Mouse (Mus musculus) limb, embryonic 15.5 days (tissue): ENCODE data around the gene Gm813. TPM values are rescaled to one million over a fixed set of nuclear protein-coding genes. Genes with fewer than 3 reads are reported as not detected.
"Not testable (repeated sequence)": the region's sequence is repeated elsewhere in the genome, so short reads cannot be mapped to it uniquely, and the experiment has no call there.

Experiments
- ATAC-seq: fragments of 200-750 bp; cut with Nextera tagmentation; 2 replicates; pipeline ENCODE4 v1.8.0; 2017; ENCODE audit warnings: low read depth, moderate TSS enrichment; ENCODE audit not compliant: insufficient number of reproducible peaks, low FRiP score, low TSS enrichment
- H3K27ac ChIP-seq: fragments of 300-500 bp; sonication (generic); 2 replicates; pipeline ENCODE4 v1.5.1; 2015; ENCODE audit warnings: moderate library complexity, mild to moderate bottlenecking, inconsistent platforms
- H3K27me3 ChIP-seq: fragments of 300-500 bp; sonication (generic); 2 replicates; pipeline ENCODE4 v1.6.1; 2015; ENCODE audit warnings: inconsistent platforms
- H3K36me3 ChIP-seq: fragments of 300-500 bp; sonication (generic); 2 replicates; pipeline ENCODE4 v1.6.1; 2015; ENCODE audit warnings: inconsistent platforms
- H3K4me1 ChIP-seq: fragments of 300-500 bp; sonication (generic); 2 replicates; pipeline ENCODE4 v1.6.1; 2015; ENCODE audit warnings: inconsistent platforms
- H3K4me2 ChIP-seq: fragments of 300-500 bp; sonication (generic); 2 replicates; pipeline ENCODE4 v1.6.1; 2015; ENCODE audit warnings: mild to moderate bottlenecking, inconsistent platforms
- H3K4me3 ChIP-seq: fragments of 300-500 bp; sonication (generic); 2 replicates; pipeline ENCODE4 v1.5.1; 2015; ENCODE audit warnings: mild to moderate bottlenecking, inconsistent platforms
- H3K9ac ChIP-seq: fragments of 300-500 bp; sonication (generic); 2 replicates; pipeline ENCODE4 v1.6.1; 2015; ENCODE audit warnings: inconsistent platforms
- H3K9me3 ChIP-seq: fragments of 300-500 bp; sonication (generic); 2 replicates; pipeline ENCODE4 v1.6.1; 2016; ENCODE audit warnings: inconsistent platforms
- WGBS: fragments of 180-500 bp; shearing (Covaris S2); methylation state at CpG from one replicate; pipeline ENCODE4 v1.1.7; 2015; 5-methylcytosine and 5-hydroxymethylcytosine counted together
- polyA plus RNA-seq: library from polyadenylated mRNA; unstranded; fragments of >200 nt; fragmentation: Nextera tagmentation; extraction: Ambion mirVana; gene quantifications from 2 replicates; pipeline ENCODE4 v1.2.1, GENCODE M21; 2015

Gene Gm813
- not detected in 2 replicates for polyA plus RNA-seq

DNA sequence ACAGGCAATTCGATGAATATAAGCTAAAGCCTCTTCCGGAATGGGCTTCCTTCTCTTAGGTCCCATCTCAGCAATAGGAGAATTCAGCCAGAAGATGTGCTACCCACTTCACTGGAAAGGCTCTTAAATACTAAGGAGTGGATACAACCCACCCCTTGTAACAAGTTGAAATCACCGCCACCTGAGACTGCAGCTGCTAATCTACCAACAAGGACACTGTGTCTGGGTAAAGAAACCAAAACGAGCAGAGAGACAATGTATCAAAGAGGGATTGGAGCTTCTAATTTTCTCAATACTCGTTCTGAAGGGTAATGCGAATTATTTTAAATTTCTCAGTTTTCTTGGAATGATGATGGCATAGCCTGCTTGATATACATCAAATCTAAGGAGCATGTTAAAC is at the start of gene Gm813:
Gene Gm813 (minus strand): TSS at position 101 of the 400 bp plus-strand sequence.
- Histone ChIP-seq H3K4me3 (no peak within 1 kb of the TSS), H3K4me2 (no peak within 1 kb of the TSS), H3K27me3 (no peaks in the 10 kb centered on the region), H3K27ac (no peak within 1 kb of the TSS), H3K36me3 (no peaks in the 10 kb centered on the region), H3K4me1 (no peaks in the 10 kb centered on the region), H3K9ac (no peak within 1 kb of the TSS), H3K9me3 (no peaks in the 10 kb centered on the region)
- ATAC-seq = no peak
- 85% methylated on average over 6 of the region's 6 CpGs for WGBS

DNA sequence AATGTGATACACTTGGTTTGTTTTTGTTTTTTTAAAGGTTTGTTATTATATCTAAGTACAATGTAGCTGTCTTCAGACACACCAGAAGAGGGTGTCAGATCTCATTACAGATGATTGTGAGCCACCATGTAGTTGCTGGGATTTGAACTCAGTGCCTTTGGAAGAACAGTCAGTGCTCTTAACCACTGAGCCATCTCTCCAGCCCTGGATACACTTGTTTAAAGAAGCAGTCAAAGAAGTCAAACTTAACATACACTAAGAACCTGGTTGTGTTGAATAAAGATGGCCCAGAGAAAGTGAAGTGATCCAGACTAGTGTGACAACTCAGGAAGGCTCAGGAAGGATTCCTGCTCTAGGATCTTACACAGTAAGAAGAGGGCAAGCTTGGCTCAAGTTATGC is 48.4 kb upstream of the Gm813 start:
- not testable (repeated sequence) for H3K27me3 ChIP-seq, ATAC-seq, H3K36me3 ChIP-seq, H3K9ac ChIP-seq, H3K4me3 ChIP-seq, H3K4me1 ChIP-seq, H3K9me3 ChIP-seq, H3K4me2 ChIP-seq, H3K27ac ChIP-seq

DNA sequence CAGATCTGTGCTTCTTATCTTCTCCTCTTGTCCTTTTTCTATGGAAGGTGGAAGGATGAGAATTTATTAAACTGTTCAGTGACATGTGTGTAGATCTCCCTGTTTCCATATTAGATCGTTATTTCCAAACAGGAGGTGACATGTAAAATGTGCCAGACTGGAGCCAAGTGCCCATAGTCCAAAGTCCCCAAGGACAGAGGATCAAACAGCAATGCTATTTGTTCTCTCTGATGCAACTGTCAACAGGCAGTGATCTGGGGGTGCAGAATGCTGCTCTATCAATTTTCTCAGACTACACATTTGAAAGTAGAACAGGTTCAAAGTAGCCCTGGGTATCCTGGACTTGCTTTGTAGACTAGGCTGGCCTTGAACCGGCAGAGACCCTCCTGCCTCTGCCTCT is 47.0 kb upstream of the Gm813 start:
- no peaks in the 10 kb centered on the region for H3K36me3 ChIP-seq
- H3K4me1 ChIP-seq = no peaks in the 10 kb centered on the region
- no peak overlapping the region for H3K27ac ChIP-seq
- no peak overlapping the region for H3K9ac ChIP-seq
- 84% methylated on average over 2 of the region's 2 CpGs for WGBS
- H3K9me3 ChIP-seq = no peaks in the 10 kb centered on the region
- no peak overlapping the region for H3K4me3 ChIP-seq
- no peaks in the 10 kb centered on the region for H3K27me3 ChIP-seq
- no peak for ATAC-seq
- no peak overlapping the region for H3K4me2 ChIP-seq

DNA sequence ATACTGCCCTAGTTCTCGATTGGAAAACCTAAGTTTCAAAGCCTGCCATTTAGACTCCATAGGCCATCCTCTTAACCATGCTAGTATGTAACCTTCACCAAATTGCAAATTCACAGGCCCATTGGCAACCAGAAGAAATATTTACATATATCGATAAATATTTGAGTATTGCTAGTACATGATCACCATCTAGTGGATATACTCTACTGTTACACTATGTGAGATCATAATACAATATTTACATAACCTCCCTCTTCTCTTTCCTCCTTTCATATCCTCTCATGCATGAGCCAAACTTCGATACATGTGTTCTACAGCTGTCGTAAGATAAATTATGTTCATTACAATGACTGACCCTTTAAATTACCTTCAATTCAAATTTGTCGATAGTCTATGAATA is 46.2 kb upstream of the Gm813 start:
- 61% methylated on average over 5 of the region's 5 CpGs for WGBS

DNA sequence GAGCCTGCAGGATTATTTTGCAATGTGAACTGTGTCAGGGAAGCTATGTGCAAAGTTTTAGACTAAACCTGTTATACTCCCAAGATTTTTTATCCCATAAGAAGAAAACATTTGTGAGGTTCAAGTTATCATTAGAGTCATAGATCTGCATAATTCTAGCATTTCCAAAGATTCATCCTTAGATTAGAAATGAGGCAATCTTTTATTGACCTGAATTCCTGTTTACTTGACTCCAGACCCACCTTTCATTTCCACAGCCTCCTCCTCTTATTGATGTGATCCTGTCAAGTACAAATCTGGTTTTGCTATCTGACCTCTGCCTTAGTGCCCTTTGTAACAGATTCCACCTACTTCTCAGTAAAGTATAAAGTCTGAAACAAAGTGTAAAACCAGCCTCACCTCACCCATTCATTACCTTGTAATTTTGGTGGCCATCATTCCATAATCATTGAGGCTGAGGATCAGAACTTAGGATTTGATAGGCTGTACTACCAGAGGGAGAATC is 45.6 kb upstream of the Gm813 start:
- Histone ChIP-seq H3K36me3 (no peaks in the 10 kb centered on the region), H3K4me1 (no peaks in the 10 kb centered on the region), H3K27me3 (no peaks in the 10 kb centered on the region), H3K9ac (no peak overlapping the region), H3K27ac (no peak overlapping the region), H3K9me3 (no peaks in the 10 kb centered on the region), H3K4me2 (no peak overlapping the region), H3K4me3 (no peak overlapping the region)
- ATAC-seq = no peak

More for the DNA sequence above, 46.2 kb upstream of the Gm813 start:
- Histone ChIP-seq H3K9ac (no peak overlapping the region), H3K36me3 (no peaks in the 10 kb centered on the region), H3K9me3 (no peaks in the 10 kb centered on the region), H3K4me2 (no peak overlapping the region), H3K27ac (no peak overlapping the region), H3K4me1 (no peaks in the 10 kb centered on the region), H3K27me3 (no peaks in the 10 kb centered on the region), H3K4me3 (no peak overlapping the region)
- no peak for ATAC-seq

DNA sequence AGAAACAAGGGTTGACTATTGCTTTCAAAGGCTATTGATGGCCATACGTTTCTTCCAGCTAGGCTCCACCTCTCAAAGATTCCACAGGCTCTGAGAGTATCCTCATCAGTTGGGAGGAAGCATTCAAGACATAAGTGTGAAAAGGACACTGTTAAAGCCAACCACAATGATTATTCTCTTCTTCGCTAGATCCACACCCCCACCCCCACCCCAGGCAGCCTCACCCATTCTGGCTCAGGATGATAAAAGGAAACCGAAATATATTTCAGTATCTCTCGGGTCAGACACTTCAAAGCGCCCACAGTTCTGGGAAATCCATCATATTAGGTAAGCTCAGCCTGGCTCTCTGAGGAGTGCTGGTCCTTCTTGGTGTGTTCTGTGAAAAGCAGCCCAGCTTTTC is 45.0 kb upstream of the Gm813 start:
- H3K9me3 ChIP-seq = no peaks in the 10 kb centered on the region
- no peak overlapping the region for H3K27ac ChIP-seq
- no peak overlapping the region for H3K4me3 ChIP-seq
- H3K4me1 ChIP-seq = no peaks in the 10 kb centered on the region
- H3K36me3 ChIP-seq = no peaks in the 10 kb centered on the region
- WGBS = 73% methylated on average over 5 of the region's 5 CpGs
- H3K27me3 ChIP-seq = no peaks in the 10 kb centered on the region
- no peak overlapping the region for H3K4me2 ChIP-seq
- ATAC-seq = no peak
- H3K9ac ChIP-seq = no peak overlapping the region

DNA sequence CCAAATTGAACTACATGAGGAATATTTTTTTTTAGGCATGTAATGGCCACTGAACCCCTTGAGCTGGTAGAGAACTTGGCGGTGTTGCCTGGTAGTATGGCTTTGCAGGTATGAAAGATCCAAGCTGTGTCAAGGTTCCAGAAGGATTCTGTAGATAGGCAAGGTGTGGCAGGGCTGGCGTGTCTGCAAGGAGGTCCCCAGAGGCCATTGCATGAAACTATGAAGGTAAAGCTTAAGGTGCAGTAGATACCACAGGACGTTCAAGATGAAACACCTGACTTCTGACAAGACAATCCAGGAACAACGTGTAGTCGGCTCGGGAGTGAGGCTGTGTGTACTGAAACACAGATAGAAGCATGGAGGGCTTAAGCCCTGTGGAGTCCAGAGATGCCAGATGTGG is 41.9 kb upstream of the Gm813 start:
- Histone ChIP-seq H3K4me1 (no peaks in the 10 kb centered on the region), H3K9me3 (no peaks in the 10 kb centered on the region), H3K4me2 (no peak overlapping the region), H3K4me3 (no peak overlapping the region), H3K9ac (no peak overlapping the region), H3K36me3 (no peaks in the 10 kb centered on the region), H3K27me3 (no peaks in the 10 kb centered on the region), H3K27ac (no peak overlapping the region)
- WGBS = 85% methylated on average over 6 of the region's 6 CpGs
- ATAC-seq = no peak

DNA sequence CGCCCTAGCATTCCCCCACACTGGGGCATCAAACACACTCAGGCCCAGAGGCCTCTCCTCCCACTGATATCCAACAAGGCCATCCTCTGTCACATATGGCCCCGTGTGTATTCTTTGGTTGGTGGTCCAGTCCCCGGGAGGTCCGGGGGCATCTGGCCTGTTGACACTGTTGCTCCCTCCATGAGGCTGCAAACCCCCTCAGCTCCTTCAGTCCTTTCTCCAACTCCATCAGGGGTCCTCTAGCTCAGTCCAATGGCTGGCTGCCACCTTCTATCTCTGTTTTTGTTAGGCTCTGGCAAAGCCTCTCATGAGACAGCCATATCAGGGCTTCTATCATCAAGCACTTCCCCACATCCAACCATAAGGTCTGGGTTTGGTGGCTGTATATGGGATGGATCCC is 39.7 kb upstream of the Gm813 start:
- ATAC-seq = no peak
- Histone ChIP-seq H3K9me3 (no peaks in the 10 kb centered on the region), H3K4me1 (no peaks in the 10 kb centered on the region), H3K27ac (no peak overlapping the region), H3K36me3 (no peaks in the 10 kb centered on the region), H3K27me3 (no peaks in the 10 kb centered on the region), H3K4me2 (no peak overlapping the region), H3K4me3 (no peak overlapping the region), H3K9ac (no peak overlapping the region)
- 89% methylated on average over 4 of the region's 4 CpGs for WGBS

DNA sequence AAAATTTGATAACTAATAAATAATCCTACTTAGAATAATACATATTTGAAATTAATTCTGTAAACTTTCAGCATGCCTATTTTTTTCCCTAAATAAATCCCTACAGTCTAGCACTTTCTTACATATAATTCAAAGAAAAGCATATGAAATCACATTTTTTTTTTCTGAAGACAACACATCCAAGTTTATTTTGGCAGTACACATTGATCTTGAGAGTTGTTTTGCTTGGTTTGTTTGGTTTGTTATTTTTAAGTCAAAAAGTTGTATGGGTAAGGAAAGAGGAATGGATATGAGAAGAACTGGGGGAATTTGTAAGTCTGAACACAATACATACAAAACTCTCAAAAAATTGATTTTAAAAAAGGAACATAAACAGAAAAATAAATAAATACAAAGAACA is 39.0 kb upstream of the Gm813 start:
- H3K4me3 ChIP-seq = no peak overlapping the region
- H3K27ac ChIP-seq = no peak overlapping the region
- no peaks in the 10 kb centered on the region for H3K9me3 ChIP-seq
- H3K4me2 ChIP-seq = no peak overlapping the region
- no peak for ATAC-seq
- no peaks in the 10 kb centered on the region for H3K36me3 ChIP-seq
- no peaks in the 10 kb centered on the region for H3K27me3 ChIP-seq
- H3K9ac ChIP-seq = no peak overlapping the region
- no peaks in the 10 kb centered on the region for H3K4me1 ChIP-seq

DNA sequence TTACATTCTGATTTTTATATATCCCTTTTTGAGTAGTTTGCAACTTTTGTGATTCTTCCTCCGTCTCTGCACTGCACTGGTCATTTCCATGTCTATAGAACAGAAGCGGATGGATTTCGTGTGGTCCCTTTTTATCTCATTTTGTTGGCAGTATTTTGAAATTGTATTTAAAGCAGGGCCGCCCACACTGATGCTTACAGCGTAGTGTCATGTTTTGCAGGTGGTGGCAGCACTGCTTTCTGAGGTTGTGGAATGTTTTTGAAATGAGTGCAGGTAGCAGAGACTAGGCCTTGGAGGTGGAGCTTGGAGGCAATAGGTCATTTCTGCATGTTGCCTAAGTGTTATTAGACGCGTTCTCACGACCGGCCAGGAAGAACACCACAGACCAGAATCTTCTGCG is 33.2 kb upstream of the Gm813 start:
- no peaks in the 10 kb centered on the region for H3K4me1 ChIP-seq

DNA sequence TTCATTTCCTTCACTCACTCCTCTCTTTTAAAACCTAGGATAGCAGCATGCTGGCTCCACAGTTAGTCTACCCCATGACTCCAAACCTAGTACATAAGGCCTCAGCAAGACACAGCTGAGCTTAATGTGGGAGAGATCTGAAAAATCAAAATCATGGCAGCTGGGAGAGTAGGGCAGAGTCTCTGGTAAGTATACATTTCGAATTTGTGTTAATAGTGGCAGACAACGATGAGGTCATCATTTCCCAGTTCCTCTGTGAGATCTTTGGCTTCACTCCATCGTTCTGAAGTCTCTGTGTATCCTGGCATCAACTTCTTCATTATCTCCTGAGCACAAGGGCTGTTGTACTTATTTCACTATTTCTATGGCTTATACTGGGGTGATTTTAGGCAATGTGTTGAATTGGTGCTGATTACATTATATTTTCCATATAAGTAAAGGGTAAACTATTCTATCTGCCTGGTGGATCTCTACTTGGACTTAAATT is 22.0 kb upstream of the Gm813 start, which contains the start of gene E330017A01Rik:
Gene E330017A01Rik (minus strand): TSS at position 51 of the 487 bp plus-strand sequence.
- H3K4me3 ChIP-seq = no peak within 1 kb of the TSS
- WGBS = 84% methylated on average over 3 of the region's 3 CpGs
- no peak within 1 kb of the TSS for H3K27ac ChIP-seq
- ATAC-seq = no peak
- no peaks in the 10 kb centered on the region for H3K27me3 ChIP-seq
- no peak within 1 kb of the TSS for H3K9ac ChIP-seq
- no peaks in the 10 kb centered on the region for H3K4me1 ChIP-seq
- no peaks in the 10 kb centered on the region for H3K36me3 ChIP-seq
- H3K4me2 ChIP-seq = no peak within 1 kb of the TSS
- H3K9me3 ChIP-seq = no peaks in the 10 kb centered on the region

More for the DNA sequence above, 33.2 kb upstream of the Gm813 start:
- Histone ChIP-seq H3K27ac (no peak overlapping the region), H3K4me3 (no peak overlapping the region), H3K9me3 (no peaks in the 10 kb centered on the region), H3K36me3 (no peaks in the 10 kb centered on the region), H3K4me2 (no peak overlapping the region), H3K9ac (no peak overlapping the region), H3K27me3 (no peaks in the 10 kb centered on the region)
- 92% methylated on average over 10 of the region's 10 CpGs for WGBS
- ATAC-seq = no peak

DNA sequence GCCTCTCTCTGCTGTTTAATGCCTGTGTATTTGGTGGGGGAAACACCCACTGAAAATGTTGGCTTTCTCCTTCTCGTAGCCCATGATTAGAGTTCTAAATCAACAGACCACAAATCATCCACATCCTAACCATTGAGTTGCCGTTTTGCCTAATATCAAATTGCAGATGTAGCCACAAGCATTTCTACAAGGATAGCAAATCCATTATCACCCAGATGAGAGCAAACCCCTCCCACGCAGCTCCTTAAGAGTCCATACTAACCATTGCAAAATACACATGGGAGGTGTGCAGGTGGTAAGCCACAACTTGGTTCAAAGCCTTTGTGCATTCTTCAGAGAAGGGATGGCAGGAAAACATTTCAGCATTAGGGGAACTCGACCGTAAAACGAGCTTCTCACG is 21.2 kb upstream of the Gm813 start:
- 68% methylated on average over 7 of the region's 7 CpGs for WGBS
- Histone ChIP-seq H3K9ac (no peak overlapping the region), H3K9me3 (no peaks in the 10 kb centered on the region), H3K4me2 (no peak overlapping the region), H3K27ac (no peak overlapping the region), H3K27me3 (no peaks in the 10 kb centered on the region), H3K4me3 (no peak overlapping the region), H3K36me3 (no peaks in the 10 kb centered on the region), H3K4me1 (no peaks in the 10 kb centered on the region)
- no peak for ATAC-seq

DNA sequence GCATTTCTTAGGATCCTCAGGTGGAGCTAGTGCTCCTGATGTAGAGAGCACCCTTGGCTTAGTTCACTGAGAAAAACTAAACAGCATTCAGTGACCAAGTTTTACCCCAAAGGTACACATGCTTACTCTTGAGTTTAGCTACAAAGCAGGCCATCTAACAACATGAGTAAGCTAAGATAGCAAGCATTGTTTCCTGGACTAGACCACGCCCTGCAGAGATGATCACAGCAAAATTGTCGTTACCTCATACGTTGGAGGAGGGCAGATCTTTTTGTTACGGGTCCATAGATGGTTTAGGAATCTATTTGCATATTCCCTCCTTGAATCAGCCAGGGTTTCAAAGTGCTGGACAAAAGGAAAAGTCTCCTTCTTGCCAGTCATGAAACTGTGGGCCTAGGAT is 20.7 kb upstream of the Gm813 start:
- no peak overlapping the region for H3K4me2 ChIP-seq
- no peaks in the 10 kb centered on the region for H3K9me3 ChIP-seq
- H3K36me3 ChIP-seq = no peaks in the 10 kb centered on the region
- H3K4me1 ChIP-seq = no peaks in the 10 kb centered on the region
- 69% methylated on average over 4 of the region's 4 CpGs for WGBS
- H3K9ac ChIP-seq = no peak overlapping the region
- no peaks in the 10 kb centered on the region for H3K27me3 ChIP-seq
- H3K27ac ChIP-seq = no peak overlapping the region
- no peak for ATAC-seq
- no peak overlapping the region for H3K4me3 ChIP-seq
